13 mouse cellular contexts compared by ENCODE assay signal in genomic region chr9:103627404-103627900, GRCm38 (mm10).
"Had no signal": no experiment of that assay in that cellular context is flagged by ENCODE, and none has a peak within 500 bp of the region (broad histone marks: within the 10 kb centered on the region; RNA-seq: fewer than 3 reads in every experiment).

No protein-coding gene starts in this region.

- H3K27me3 ChIP-seq: limb, embryonic 13.5 days; liver, embryonic 15.5 days; neural tube, embryonic 12.5 days had no signal

- H3K9ac ChIP-seq: limb, embryonic 13.5 days; liver, embryonic 15.5 days; neural tube, embryonic 12.5 days had no signal

- H3K9me3 ChIP-seq: limb, embryonic 13.5 days; liver, embryonic 15.5 days; neural tube, embryonic 12.5 days had no signal

- H3K36me3 ChIP-seq: limb, embryonic 13.5 days; liver, embryonic 15.5 days; neural tube, embryonic 12.5 days had no signal

- DNase-seq: kidney, adult 11 months; kidney, adult 9 months; kidney, postnatal 36 days; left cerebral cortex, postnatal 4 days; lung, adult 2 months; lung, postnatal 36 days; midbrain, embryonic 14.5 days had no signal

- ATAC-seq: lung, postnatal 0 days had no signal

- H3K4me2 ChIP-seq: limb, embryonic 13.5 days; liver, embryonic 15.5 days; neural tube, embryonic 12.5 days had no signal

- H3K27ac ChIP-seq: kidney, postnatal 0 days; limb, embryonic 13.5 days; liver, embryonic 15.5 days; neural tube, embryonic 12.5 days; stomach, postnatal 0 days had no signal

- H3K4me3 ChIP-seq: limb, embryonic 13.5 days; liver, embryonic 15.5 days; neural tube, embryonic 12.5 days had no signal

- H3K4me1 ChIP-seq: liver, embryonic 15.5 days had no signal
